Mouse (Mus musculus) CD4-positive naive resting alpha-beta T cell, adult 57 days (primary cell): ENCODE measurements around the gene Emid1. TPM values are rescaled to one million over a fixed set of nuclear protein-coding genes. Genes with fewer than 3 reads are reported as not detected.

ENCODE experiments used
- total RNA-seq: library from RNA; stranded (reverse); gene quantifications from one replicate; pipeline ENCODE4 v1.2.4, GENCODE M21; 2023

Gene Emid1
- total RNA-seq, result 6.2 TPM

DNA sequence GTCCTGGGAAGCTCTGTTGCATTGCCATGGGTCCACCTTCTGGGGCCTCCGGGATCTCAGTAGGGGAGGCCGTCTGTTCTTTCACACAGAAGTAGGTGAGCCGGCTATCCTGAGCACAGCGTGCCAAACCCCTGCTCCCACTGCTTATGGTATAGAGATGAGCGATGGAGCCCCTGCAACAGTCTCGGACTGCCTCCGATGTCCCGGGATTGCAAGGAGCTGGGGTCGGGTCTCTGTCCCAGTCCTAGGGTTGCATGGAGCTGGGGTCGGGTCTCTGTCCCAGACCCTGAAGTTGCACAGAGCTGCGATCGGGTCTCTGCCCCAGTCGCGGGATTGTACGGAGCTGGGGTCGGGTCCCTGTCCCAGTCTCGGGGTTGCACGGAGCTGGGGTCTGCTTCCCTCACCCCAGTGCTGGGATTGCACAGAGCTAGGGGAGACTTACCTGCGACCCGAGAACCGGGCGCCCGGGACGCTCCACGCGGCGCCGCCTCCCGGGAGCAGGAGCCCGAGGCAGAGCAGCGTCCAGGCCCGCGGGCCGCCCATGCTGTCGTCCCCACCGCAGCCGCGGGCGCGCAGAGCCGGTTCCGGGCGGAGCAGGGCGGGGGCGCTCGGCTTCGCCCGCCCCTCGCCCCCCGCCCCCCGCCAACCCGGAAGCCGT is at the start of gene Emid1:
Emid1 (minus strand) TSS at position 578 of the 658 bp plus-strand sequence.

GRCm38 (mm10) chr11:5098736-5099542 is 53.1 kb downstream of the Emid1 start, which contains the start of the genes Rhbdd3 and Ewsr1:
TSS of gene Rhbdd3 (plus strand) at chr11:5098926.
TSS of gene Ewsr1 (minus strand) at chr11:5099266.

DNA sequence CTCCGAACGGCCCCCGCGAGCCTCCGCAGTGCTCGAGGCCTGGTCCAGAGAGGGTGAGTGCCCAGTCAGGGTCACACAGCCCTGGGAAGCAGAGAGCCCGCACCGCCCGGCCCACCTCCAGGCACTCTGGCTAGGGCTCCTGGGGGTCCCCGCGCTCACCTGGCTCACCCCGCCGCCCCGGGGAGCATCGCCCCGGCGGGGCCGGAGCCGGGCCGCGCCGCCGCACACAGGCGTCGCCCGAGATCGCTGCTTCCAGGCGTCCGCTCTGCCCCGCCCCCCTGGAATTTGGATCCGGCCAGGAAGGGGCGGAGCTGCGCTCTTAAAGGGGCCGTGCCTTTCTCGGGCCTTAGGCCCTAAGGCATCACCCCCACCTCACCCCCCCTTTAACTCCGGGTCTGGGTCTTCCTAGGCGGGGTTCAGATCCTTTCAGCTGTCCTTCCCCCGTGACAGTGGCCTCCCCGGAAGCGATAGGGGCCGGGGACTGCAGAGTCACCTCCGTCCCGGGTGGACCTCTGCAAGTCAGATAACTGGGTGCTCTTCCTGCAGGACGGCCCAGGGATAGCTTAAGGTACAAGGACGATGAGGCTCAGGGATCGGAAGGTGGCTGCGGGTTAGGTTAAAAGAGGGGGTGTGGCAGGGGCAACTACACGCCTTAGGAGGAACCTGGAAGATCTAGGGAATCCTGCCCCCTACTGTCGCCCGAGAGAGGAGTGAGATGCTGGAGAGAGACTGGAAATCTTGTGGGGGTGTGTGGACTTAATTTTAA is 86.8 kb downstream of the Emid1 start, which contains the start of gene Gas2l1:
Gas2l1 (minus strand) TSS at position 272 of the 766 bp plus-strand sequence.

GRCm38 (mm10) chr11:5057856-5058641 is 94.0 kb downstream of the Emid1 start, which contains the start of gene Rasl10a:
TSS of gene Rasl10a (plus strand) at chr11:5058128.

Other genes with a start within 250 kb of the Emid1 start
- gene Nefh, start 204.2 kb downstream of the Emid1 start, total RNA-seq, result 1.9 TPM
- gene Ap1b1, start 165.4 kb downstream of the Emid1 start, total RNA-seq, result 98.9 TPM
- gene Rasl10a, start 94.1 kb downstream of the Emid1 start, total RNA-seq, result not detected
- gene Gas2l1, start 86.9 kb downstream of the Emid1 start, total RNA-seq, result 1.0 TPM
- gene Rhbdd3, start 53.3 kb downstream of the Emid1 start, total RNA-seq, result 5.0 TPM
- 636 TPM for gene Ewsr1, start 53.0 kb downstream of the Emid1 start, total RNA-seq
- 39.4 TPM for gene Kremen1, start 109.3 kb upstream of the Emid1 start, total RNA-seq